Mouse (Mus musculus) stomach, embryonic 15.5 days (tissue): ENCODE data around the gene Tbcel. TPM values are rescaled to one million over a fixed set of nuclear protein-coding genes. Genes with fewer than 3 reads are reported as not detected.

Source experiments
- ATAC-seq: fragments of 200-750 bp; cut with Nextera tagmentation; 2 replicates; pipeline ENCODE4 v1.8.0; 2017; ENCODE audit warnings: low read depth, moderate number of reproducible peaks, moderate TSS enrichment; ENCODE audit not compliant: insufficient read depth, low FRiP score
- H3K27ac ChIP-seq: fragments of 300-500 bp; sonication (generic); 2 replicates; pipeline ENCODE4 v1.5.1; 2015; ENCODE audit warnings: mild to moderate bottlenecking, inconsistent platforms
- H3K27me3 ChIP-seq: fragments of 300-500 bp; sonication (generic); replicated peaks from 2 replicates; pipeline ENCODE4 v1.6.1; 2015; ENCODE audit warnings: inconsistent platforms
- H3K36me3 ChIP-seq: fragments of 300-500 bp; sonication (generic); 2 replicates; pipeline ENCODE4 v1.6.1; 2015; ENCODE audit warnings: inconsistent platforms
- H3K4me1 ChIP-seq: fragments of 300-500 bp; sonication (generic); 2 replicates; pipeline ENCODE4 v1.6.1; 2015; ENCODE audit warnings: inconsistent platforms
- H3K4me2 ChIP-seq: fragments of 300-500 bp; sonication (generic); 2 replicates; pipeline ENCODE4 v1.6.1; 2015; ENCODE audit warnings: mild to moderate bottlenecking, inconsistent platforms
- H3K4me3 ChIP-seq: fragments of 300-500 bp; sonication (generic); replicated peaks from 2 replicates; pipeline ENCODE4 v1.5.1; 2015; ENCODE audit warnings: inconsistent platforms
- H3K9ac ChIP-seq: fragments of 300-500 bp; sonication (generic); 2 replicates; pipeline ENCODE4 v1.6.1; 2015; ENCODE audit warnings: inconsistent platforms
- H3K9me3 ChIP-seq: fragments of 300-500 bp; sonication (generic); 2 replicates; pipeline ENCODE4 v1.6.1; 2016; ENCODE audit warnings: inconsistent platforms
- WGBS: fragments of 180-500 bp; shearing (Covaris S2); methylation state at CpG from one replicate; pipeline ENCODE4 v1.1.7; 2015; 5-methylcytosine and 5-hydroxymethylcytosine counted together
- microRNA-seq: library from miRNA; unstranded; fragments of <30 nt; microRNA quantifications from one replicate; pipeline ENCODE4, GENCODE M21; 2016
- polyA plus RNA-seq: library from polyadenylated mRNA; unstranded; fragments of >200 nt; fragmentation: Nextera tagmentation; extraction: Ambion mirVana; gene quantifications from 2 replicates; pipeline ENCODE4 v1.2.1, GENCODE M21; 2015

Gene Tbcel
- polyA plus RNA-seq, 1 experiment from 2014 or later, result 4.8 TPM

- H3K9me3 ChIP-seq, result no peaks in the 10 kb centered on the region
- peak; percentile 50; the same call in 1 of the 2 replicates for ATAC-seq
- H3K4me1 ChIP-seq, result no peaks in the 10 kb centered on the region
- 68% methylated on average over 6 of the region's 6 CpGs for WGBS
- H3K9ac ChIP-seq, result no peak overlapping the region
- no peak overlapping the region for H3K4me2 ChIP-seq
- H3K27ac ChIP-seq, result no peak overlapping the region
- H3K4me3 ChIP-seq, result no peak overlapping the region
- H3K27me3 ChIP-seq, result no peaks in the 10 kb centered on the region
- no peaks in the 10 kb centered on the region for H3K36me3 ChIP-seq
Measured at GRCm38 (mm10) chr9:42371670-42372368, 135.8 kb downstream of the Tbcel start.

Small RNA genes within 50 kb of the gene (microRNA-seq; reads per million reads assigned to microRNA genes)
- gene Gm44311, result not detected

Other genes starting within 250 kb of the Tbcel start
- gene Sc5d, start 243.6 kb downstream of the Tbcel start, polyA plus RNA-seq, result 64.8 and 72.1 TPM in 2 replicates
- 0.53 and 0.59 TPM in 2 replicates for gene Tecta, start 107.9 kb downstream of the Tbcel start, polyA plus RNA-seq